Mouse (Mus musculus) lung, postnatal 0 days (tissue): ENCODE measurements around the gene Lfng. TPM values are rescaled to one million over a fixed set of nuclear protein-coding genes. Genes with fewer than 3 reads are reported as not detected.

Source experiments
- ATAC-seq: fragments of 200-750 bp; cut with Nextera tagmentation; 2 replicates; pipeline ENCODE4 v1.8.0; 2017; ENCODE audit warnings: moderate library complexity
- DNase-seq: peaks from one replicate; pipeline ENCODE4 v3.0.0-alpha.2; 2016; ENCODE audit warnings: low spot score
- H3K27ac ChIP-seq: fragments of 300-500 bp; sonication (generic); 2 replicates; pipeline ENCODE4 v1.5.1; 2014; ENCODE audit warnings: antibody characterized with exemption, mild to moderate bottlenecking, low read length, mixed read lengths
- H3K27me3 ChIP-seq: fragments of 300-500 bp; sonication (generic); replicated peaks from 2 replicates; pipeline ENCODE4 v1.6.1; 2014; ENCODE audit warnings: low read length, mixed read lengths; ENCODE audit not compliant: insufficient read depth
- H3K36me3 ChIP-seq: fragments of 300-500 bp; sonication (generic); 2 replicates; pipeline ENCODE4 v1.6.1; 2014; ENCODE audit warnings: low read length, mixed read lengths; ENCODE audit not compliant: insufficient read depth
- H3K4me1 ChIP-seq: fragments of 300-500 bp; sonication (generic); 2 replicates; pipeline ENCODE4 v1.6.1; 2014; ENCODE audit warnings: antibody characterized with exemption, low read depth, low read length, mixed read lengths; ENCODE audit not compliant: insufficient read depth
- H3K4me2 ChIP-seq: fragments of 300-500 bp; sonication (generic); replicated peaks from 2 replicates; pipeline ENCODE4 v1.6.1; 2014; ENCODE audit warnings: low read depth, mild to moderate bottlenecking, low read length, moderate library complexity, mixed read lengths
- H3K4me3 ChIP-seq: fragments of 300-500 bp; sonication (generic); 2 replicates; pipeline ENCODE4 v1.5.1; 2014; ENCODE audit warnings: low read depth, low read length
- H3K9ac ChIP-seq: fragments of 300-500 bp; sonication (generic); replicated peaks from 2 replicates; pipeline ENCODE4 v1.6.1; 2014; ENCODE audit warnings: low read depth, mild to moderate bottlenecking
- H3K9me3 ChIP-seq: fragments of 300-500 bp; sonication (generic); 2 replicates; pipeline ENCODE4 v1.6.1; 2016; ENCODE audit warnings: low read length, mixed read lengths
- CTCF ChIP-seq: IDR thresholded peaks from 2 replicates; pipeline ENCODE4 v1.5.1; 2016; ENCODE audit warnings: antibody characterized with exemption, mild to moderate bottlenecking
- EP300 ChIP-seq: IDR thresholded peaks from 2 replicates; pipeline ENCODE4 v1.6.1; 2016; ENCODE audit warnings: antibody characterized with exemption, mild to moderate bottlenecking, control low read depth
- WGBS: fragments of 180-500 bp; shearing (Covaris S2); extraction: QIAGEN DNeasy Blood & Tissue Kit; methylation state at CpG from one replicate; pipeline ENCODE4 v1.1.7; 2014; 5-methylcytosine and 5-hydroxymethylcytosine counted together
- polyA plus RNA-seq: library from polyadenylated mRNA; unstranded; fragments of >200 nt; fragmentation: Nextera tagmentation; extraction: Ambion mirVana; gene quantifications from 2 replicates; pipeline ENCODE4 v1.2.1, GENCODE M21; 2015

The Lfng gene
- polyA plus RNA-seq, 1 experiment from 2014 or later: 23.1 TPM

DNA sequence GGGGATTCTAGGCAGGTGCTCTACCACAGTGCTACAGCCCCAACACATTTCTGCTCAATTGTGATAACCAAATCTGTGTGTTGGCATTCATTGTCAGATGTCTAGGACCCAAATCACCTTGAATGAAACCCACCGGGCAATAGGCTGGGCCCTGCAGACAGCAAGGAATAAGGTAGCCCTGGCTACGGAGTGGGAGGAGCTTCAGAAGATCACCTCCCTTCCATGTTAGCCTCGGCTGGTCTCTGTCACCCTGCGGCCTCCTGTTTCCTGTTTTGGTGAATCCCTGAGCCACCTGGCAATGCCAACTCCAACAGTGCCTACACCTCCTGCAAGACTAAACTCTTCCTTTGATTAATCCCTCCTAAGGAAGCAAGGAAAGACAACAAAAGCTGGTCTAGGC, 9.3 kb upstream of the Lfng start:
- no peak overlapping the region for H3K4me2 ChIP-seq
- no peak for TF ChIP-seq CTCF
- H3K4me3 ChIP-seq: no peak overlapping the region
- WGBS: 70% methylated on average over 4 of the region's 4 CpGs
- H3K9ac ChIP-seq: no peak overlapping the region
- H3K27ac ChIP-seq: no peak overlapping the region
- peaks cover 4% of the 10 kb centered on the region for H3K4me1 ChIP-seq
- H3K27me3 ChIP-seq: no peaks in the 10 kb centered on the region
- H3K36me3 ChIP-seq: no peaks in the 10 kb centered on the region
- ATAC-seq (no peak), DNase-seq (no peak)
- no peaks in the 10 kb centered on the region for H3K9me3 ChIP-seq

DNA sequence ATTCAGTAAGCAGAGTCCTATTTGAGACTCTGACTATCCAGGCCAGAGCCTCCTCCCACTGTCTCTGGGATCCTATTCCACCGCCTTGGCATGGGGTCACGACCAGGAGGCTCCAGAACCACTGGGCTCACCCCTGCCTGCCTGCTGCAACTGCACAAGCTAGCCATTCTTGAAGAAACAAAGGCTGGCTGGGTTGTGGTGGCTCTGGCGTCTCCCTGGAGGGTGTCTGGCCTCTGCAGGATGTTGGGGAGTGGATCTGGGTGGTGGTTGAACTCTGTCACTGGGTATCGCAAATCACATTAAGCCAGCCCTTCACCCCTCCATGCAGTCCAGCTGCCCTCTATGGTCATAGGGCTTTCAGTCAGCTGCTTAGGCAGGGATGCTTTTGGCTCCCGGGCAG, 7.2 kb upstream of the Lfng start:
- no peaks in the 10 kb centered on the region for H3K27me3 ChIP-seq
- DNase-seq (no peak), ATAC-seq (no peak)
- H3K4me3 ChIP-seq: no peak overlapping the region
- TF ChIP-seq EP300 (no peak), CTCF (no peak)
- H3K4me1 ChIP-seq: peaks cover 4% of the 10 kb centered on the region
- WGBS: 73% methylated on average over 5 of the region's 5 CpGs
- H3K9ac ChIP-seq: no peak overlapping the region
- no peak overlapping the region for H3K27ac ChIP-seq
- no peak overlapping the region for H3K4me2 ChIP-seq
- no peaks in the 10 kb centered on the region for H3K9me3 ChIP-seq
- no peaks in the 10 kb centered on the region for H3K36me3 ChIP-seq

DNA sequence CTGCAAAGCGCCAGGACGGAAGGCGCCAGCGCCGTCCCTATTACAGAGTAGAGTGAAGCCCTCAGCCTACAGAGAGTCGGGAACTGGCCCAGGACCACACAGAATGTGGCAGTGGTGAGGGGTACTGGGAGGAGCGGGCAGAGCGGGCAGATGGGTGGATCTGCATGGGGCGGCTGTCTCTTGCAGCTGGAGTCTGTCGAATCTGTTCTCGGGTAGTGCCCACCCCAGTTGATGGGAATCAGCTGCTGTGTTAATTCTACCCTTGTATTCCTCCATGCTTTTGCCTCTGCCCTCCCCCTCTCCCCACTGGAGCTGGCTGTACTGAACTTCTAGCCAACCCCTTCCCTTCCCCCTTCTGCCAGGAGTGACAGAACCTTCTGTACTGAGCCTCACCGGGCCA, 5.4 kb upstream of the Lfng start:
- Histone ChIP-seq H3K4me1 (peaks cover 6% of the 10 kb centered on the region), H3K4me2 (no peak overlapping the region), H3K9me3 (no peaks in the 10 kb centered on the region), H3K9ac (no peak overlapping the region), H3K27me3 (peaks cover 4% of the 10 kb centered on the region), H3K4me3 (no peak overlapping the region), H3K27ac (no peak overlapping the region), H3K36me3 (no peaks in the 10 kb centered on the region)
- 68% methylated on average over 12 of the region's 12 CpGs for WGBS
- no peak for DNase-seq
- no peak for ATAC-seq
- no peak for TF ChIP-seq CTCF
- TF ChIP-seq EP300: no peak

DNA sequence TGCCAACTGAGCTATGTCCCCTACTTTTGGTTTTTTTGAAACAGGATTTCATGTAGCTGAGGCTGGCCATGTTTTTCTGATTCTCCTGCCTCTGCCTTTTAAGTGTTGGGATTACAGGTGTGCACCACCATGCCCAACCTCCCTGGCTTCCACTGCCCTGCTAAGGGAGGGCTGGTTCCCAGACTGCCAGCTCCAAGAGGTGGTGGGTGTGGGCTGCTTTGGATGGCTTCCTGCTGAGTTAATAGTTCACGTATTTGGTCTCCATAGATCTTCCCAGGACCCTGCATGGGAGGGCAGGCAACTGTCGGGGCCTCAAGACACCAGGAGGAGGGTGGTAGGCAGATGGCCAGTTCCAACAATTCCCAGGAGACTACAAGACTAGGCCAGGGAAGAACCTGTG, 4.6 kb upstream of the Lfng start:
- Histone ChIP-seq H3K9ac (no peak overlapping the region), H3K4me2 (no peak overlapping the region), H3K9me3 (no peaks in the 10 kb centered on the region), H3K27me3 (peaks cover 4% of the 10 kb centered on the region), H3K36me3 (no peaks in the 10 kb centered on the region), H3K27ac (no peak overlapping the region), H3K4me3 (no peak overlapping the region), H3K4me1 (peaks cover 6% of the 10 kb centered on the region)
- DNase-seq (no peak), ATAC-seq (no peak)
- no peak for TF ChIP-seq EP300
- TF ChIP-seq CTCF: no peak
- WGBS: 40% methylated on average over 2 of the region's 2 CpGs

DNA sequence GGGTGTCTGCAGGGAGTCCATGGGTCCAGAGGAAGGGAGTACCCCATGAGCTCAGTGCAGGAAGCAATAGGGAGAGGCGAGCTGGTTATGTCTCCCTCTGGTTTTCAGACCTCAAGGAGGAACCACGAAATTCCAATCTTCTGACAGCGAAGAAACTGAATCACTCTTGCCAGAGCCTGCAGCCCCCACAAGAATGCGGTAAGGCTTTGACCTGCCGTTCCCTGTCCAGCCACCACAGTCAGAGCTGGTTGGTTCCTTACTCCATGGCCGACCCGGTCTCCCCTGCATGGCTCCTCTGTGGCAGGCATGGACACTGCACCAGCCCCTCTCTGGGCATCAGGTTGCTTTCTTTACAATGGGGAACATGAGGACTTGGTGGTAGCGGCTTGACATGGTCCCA, 2.7 kb upstream of the Lfng start:
- peaks cover 4% of the 10 kb centered on the region for H3K27me3 ChIP-seq
- no peak overlapping the region for H3K4me2 ChIP-seq
- no peak for ATAC-seq
- peaks cover 13% of the 10 kb centered on the region for H3K4me1 ChIP-seq
- H3K9ac ChIP-seq: no peak overlapping the region
- H3K27ac ChIP-seq: no peak overlapping the region
- no peak overlapping the region for H3K4me3 ChIP-seq
- no peaks in the 10 kb centered on the region for H3K9me3 ChIP-seq
- peak; percentile 44 for DNase-seq
- WGBS: 44% methylated on average over 8 of the region's 8 CpGs
- TF ChIP-seq EP300: no peak
- peak; percentile 27; the same call in 1 of the 2 replicates for TF ChIP-seq CTCF
- H3K36me3 ChIP-seq: no peaks in the 10 kb centered on the region

DNA sequence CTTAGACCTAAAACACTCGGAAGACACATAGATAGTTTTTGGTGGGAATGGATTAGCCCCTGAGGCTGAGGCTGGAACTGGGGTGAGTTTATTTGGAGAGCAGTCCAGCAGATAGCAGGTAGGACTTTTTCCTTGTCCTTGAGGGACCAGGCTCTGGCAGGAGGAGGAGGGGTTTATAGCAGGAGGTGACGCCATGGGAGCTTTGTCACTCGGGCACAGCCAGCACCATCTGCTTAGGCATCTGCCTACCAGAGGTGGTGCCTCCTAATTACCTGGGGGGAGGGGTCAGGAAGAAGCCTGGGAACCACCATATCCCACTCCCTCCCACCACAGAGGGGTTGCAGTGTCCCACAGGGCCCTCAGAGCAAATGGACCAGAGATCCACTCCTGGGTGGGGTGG, 1.9 kb upstream of the Lfng start:
- Histone ChIP-seq H3K9ac (no peak overlapping the region), H3K4me2 (no peak overlapping the region), H3K27ac (no peak overlapping the region), H3K4me1 (peaks cover 18% of the 10 kb centered on the region), H3K36me3 (no peaks in the 10 kb centered on the region), H3K9me3 (no peaks in the 10 kb centered on the region), H3K27me3 (peaks cover 4% of the 10 kb centered on the region), H3K4me3 (no peak overlapping the region)
- DNase-seq: no peak
- ATAC-seq: no peak
- TF ChIP-seq CTCF: no peak
- TF ChIP-seq EP300: no peak
- 48% methylated on average over 3 of the region's 3 CpGs for WGBS

DNA sequence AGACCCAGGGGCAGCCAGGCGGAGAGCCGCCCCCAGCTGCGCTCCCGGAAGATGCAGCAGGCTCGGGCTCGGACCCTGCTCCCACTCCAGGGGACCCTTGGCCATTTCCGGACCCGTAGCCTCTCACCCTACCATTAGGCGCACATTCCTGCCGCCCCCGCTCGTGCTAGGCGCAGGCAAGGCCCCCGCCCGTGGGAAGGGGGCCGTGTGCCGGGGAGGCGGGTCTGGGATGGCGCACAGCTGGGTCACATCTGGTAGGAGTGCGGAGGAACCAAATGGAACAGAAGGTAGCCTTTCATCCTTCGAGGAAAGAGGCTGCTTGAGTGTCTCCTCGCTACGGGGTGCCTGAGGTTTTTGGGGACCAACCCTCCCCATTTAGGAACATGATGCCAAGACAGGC, 734 bp upstream of the Lfng start:
- H3K9me3 ChIP-seq: no peaks in the 10 kb centered on the region
- no peak for DNase-seq
- H3K9ac ChIP-seq: no peak overlapping the region
- H3K4me1 ChIP-seq: peaks cover 24% of the 10 kb centered on the region
- peak overlapping the region; percentile 75 for H3K4me2 ChIP-seq
- H3K27ac ChIP-seq: no peak overlapping the region
- 2% methylated on average over 23 of the region's 23 CpGs for WGBS
- H3K36me3 ChIP-seq: no peaks in the 10 kb centered on the region
- peaks cover 4% of the 10 kb centered on the region for H3K27me3 ChIP-seq
- H3K4me3 ChIP-seq: peak overlapping the region; percentile 62; the same call in 1 of the 2 replicates
- no peak for ATAC-seq
- TF ChIP-seq EP300 (no peak), CTCF (no peak)
